Mouse (Mus musculus) small intestine, adult 2 months (tissue): ENCODE measurements around the gene Ak9. TPM values are rescaled to one million over a fixed set of nuclear protein-coding genes. Genes with fewer than 3 reads are reported as not detected.

Source experiments
- H3K27ac ChIP-seq: fragments of 200-500 bp; 2 replicates; pipeline ENCODE4 v1.5.1; 2012; ENCODE audit warnings: low read depth, low read length, control low read depth, inconsistent platforms; ENCODE audit not compliant: insufficient read depth
- H3K27me3 ChIP-seq: fragments of 200-500 bp; 2 replicates; pipeline ENCODE4 v1.6.1; 2012; ENCODE audit warnings: mild to moderate bottlenecking, moderate library complexity, low read length, inconsistent platforms; ENCODE audit not compliant: control insufficient read depth, insufficient read depth
- H3K36me3 ChIP-seq: fragments of 200-500 bp; 2 replicates; pipeline ENCODE4 v1.6.1; 2012; ENCODE audit warnings: mild to moderate bottlenecking, low read length, control low read depth, inconsistent platforms; ENCODE audit not compliant: control insufficient read depth, insufficient read depth
- H3K4me1 ChIP-seq: fragments of 200-500 bp; 2 replicates; pipeline ENCODE4 v1.6.1; 2012; ENCODE audit warnings: low read length, inconsistent platforms, mixed read lengths; ENCODE audit not compliant: control insufficient read depth, insufficient read depth, insufficient read length
- H3K4me3 ChIP-seq: fragments of 200-500 bp; 2 replicates; pipeline ENCODE4 v1.5.1; 2012; ENCODE audit warnings: low read depth, mild to moderate bottlenecking, control low read depth, inconsistent platforms, low read length, moderate library complexity
- CTCF ChIP-seq: fragments of 200-500 bp; IDR thresholded peaks from 2 replicates; pipeline ENCODE4 v1.5.1; 2012; ENCODE audit warnings: low read depth, mild to moderate bottlenecking, control low read depth, inconsistent platforms, low read length, moderate library complexity, mixed read lengths; ENCODE audit not compliant: insufficient replicate concordance, insufficient read length; ENCODE audit errors: extremely low read depth
- POLR2A ChIP-seq: fragments of 200-500 bp; IDR thresholded peaks from 2 replicates; pipeline ENCODE4 v1.6.1; 2012; ENCODE audit warnings: low read depth, mild to moderate bottlenecking, control low read depth, inconsistent platforms, low read length, moderate library complexity
- WGBS: fragments of 180-500 bp; shearing (Covaris S2); methylation state at CpG from one replicate; pipeline ENCODE4 v1.1.7; 2018; 5-methylcytosine and 5-hydroxymethylcytosine counted together
- polyA plus RNA-seq: library from polyadenylated mRNA; depleted of rRNA; stranded (reverse); fragments of >200 nt; gene quantifications from 2 replicates; pipeline ENCODE4 v1.2.3, GENCODE M21; 2012

Gene Ak9
- polyA plus RNA-seq, 1 experiment = not detected

DNA sequence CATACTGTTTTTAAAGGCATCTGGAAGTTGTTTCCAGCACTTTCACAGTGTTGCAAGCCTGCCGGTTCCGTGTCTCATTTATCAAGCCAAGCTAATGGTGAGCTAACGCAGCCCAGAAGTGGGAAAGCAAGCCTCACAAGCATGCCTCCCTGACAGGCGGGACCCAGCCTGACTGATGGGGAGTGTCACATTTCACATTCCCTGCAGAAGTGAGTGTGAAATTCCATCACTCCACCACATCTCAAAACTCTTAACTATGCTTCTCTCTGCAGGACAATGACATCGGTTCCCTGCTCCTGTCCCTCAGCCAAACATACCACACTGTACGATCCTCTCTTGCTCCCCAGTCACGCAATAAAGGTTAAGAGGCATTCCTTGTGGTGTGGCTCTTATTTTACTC, 10.8 kb upstream of the Ak9 start:
- Histone ChIP-seq H3K4me3 (no peak overlapping the region), H3K27ac (no peak overlapping the region), H3K36me3 (no peaks in the 10 kb centered on the region), H3K27me3 (no peaks in the 10 kb centered on the region), H3K4me1 (peaks cover 2% of the 10 kb centered on the region; the same call in 1 of the 2 replicates)
- TF ChIP-seq POLR2A (no peak), CTCF (no peak)
- 40% methylated on average over 7 of the region's 7 CpGs for WGBS

GRCm38 (mm10) chr10:41294734-41295133, 9.0 kb upstream of the Ak9 start:
- H3K27me3 ChIP-seq = no peaks in the 10 kb centered on the region
- TF ChIP-seq CTCF (no peak), POLR2A (no peak)
- no peak overlapping the region for H3K27ac ChIP-seq
- H3K36me3 ChIP-seq = no peaks in the 10 kb centered on the region
- no peaks in the 10 kb centered on the region for H3K4me1 ChIP-seq
- WGBS = 87% methylated on average over 11 of the region's 11 CpGs
- no peak overlapping the region for H3K4me3 ChIP-seq

- TF ChIP-seq CTCF = no peak
- no peak for TF ChIP-seq POLR2A
- WGBS = 38% methylated on average over 7 of the region's 7 CpGs
Observed at GRCm38 (mm10) chr10:41295145-41295544, 8.6 kb upstream of the Ak9 start.

DNA sequence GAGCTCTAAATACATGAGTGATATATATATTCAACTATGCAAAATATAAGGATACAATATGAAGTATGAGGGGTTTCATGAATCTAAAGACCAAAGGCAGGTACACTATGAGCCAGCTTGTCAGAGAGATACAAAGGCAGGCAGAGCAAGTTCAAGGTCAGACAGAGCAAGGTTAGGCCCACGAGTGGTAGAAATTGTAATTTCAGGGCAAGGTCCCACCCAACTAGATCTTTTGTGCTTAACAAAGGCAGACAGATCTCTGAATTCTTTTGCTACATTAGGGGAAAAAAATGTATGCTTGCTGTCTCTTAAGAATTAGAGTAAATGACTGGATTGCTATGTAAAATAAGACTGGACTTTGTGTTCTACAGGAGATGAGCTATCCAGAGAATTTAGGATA, 3.6 kb upstream of the Ak9 start:
- Histone ChIP-seq H3K4me1 (no peaks in the 10 kb centered on the region), H3K27me3 (no peaks in the 10 kb centered on the region), H3K4me3 (no peak overlapping the region), H3K36me3 (no peaks in the 10 kb centered on the region), H3K27ac (no peak overlapping the region)
- 40% methylated on average over 1 of the region's 1 CpGs for WGBS
- TF ChIP-seq CTCF (no peak), POLR2A (no peak)

More at GRCm38 (mm10) chr10:41295145-41295544, 8.6 kb upstream of the Ak9 start:
- Histone ChIP-seq H3K4me3 (no peak overlapping the region), H3K4me1 (no peaks in the 10 kb centered on the region), H3K27ac (no peak overlapping the region), H3K36me3 (no peaks in the 10 kb centered on the region), H3K27me3 (no peaks in the 10 kb centered on the region)

- WGBS = under 1% methylated on average over 38 of the region's 38 CpGs
- H3K27ac ChIP-seq = peak within 1 kb of the TSS; percentile 17; the same call in 1 of the 2 replicates
- no peaks in the 10 kb centered on the region for H3K27me3 ChIP-seq
- H3K4me1 ChIP-seq = no peaks in the 10 kb centered on the region
- H3K4me3 ChIP-seq = peak within 1 kb of the TSS; percentile 87
- TF ChIP-seq CTCF (peak; percentile 18; the same call in 1 of the 2 replicates), POLR2A (peak; percentile 67)
- no peaks in the 10 kb centered on the region for H3K36me3 ChIP-seq
Observed at GRCm38 (mm10) chr10:41302689-41303431, 920 bp upstream of the Ak9 start, which contains the start of gene Fig4. Gene Fig4, minus strand, starts transcription at chr10:41303260.

DNA sequence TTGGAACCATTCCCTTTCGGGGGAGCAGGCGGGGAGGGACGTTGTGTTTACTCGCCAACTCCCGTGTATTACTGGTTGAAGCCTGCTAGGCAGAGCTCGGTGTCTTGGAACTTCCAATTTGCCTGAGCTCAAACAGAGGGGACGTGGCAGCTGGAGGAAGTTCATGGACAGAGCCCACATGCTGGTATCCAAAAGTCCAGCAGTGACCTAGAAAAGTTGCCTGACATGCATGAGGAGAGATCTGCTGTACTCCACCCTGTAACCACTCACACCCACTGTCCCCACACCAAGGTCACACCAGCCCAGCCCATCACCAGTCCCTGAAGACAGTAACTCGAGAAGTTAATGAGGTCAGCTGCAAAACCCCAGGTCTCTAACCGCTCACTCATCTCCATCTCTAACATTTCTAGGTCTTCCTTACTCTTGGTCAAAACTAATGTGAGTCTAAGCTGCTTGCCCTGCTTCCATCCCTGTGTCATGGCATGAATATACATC, 1.2 kb downstream of the Ak9 start:
- WGBS = 59% methylated on average over 9 of the region's 9 CpGs
- Histone ChIP-seq H3K27me3 (no peaks in the 10 kb centered on the region), H3K27ac (no peak overlapping the region), H3K4me1 (no peaks in the 10 kb centered on the region), H3K4me3 (no peak overlapping the region), H3K36me3 (no peaks in the 10 kb centered on the region)
- TF ChIP-seq CTCF (no peak), POLR2A (no peak)

GRCm38 (mm10) chr10:41308205-41308604, 4.4 kb downstream of the Ak9 start:
- Histone ChIP-seq H3K36me3 (no peaks in the 10 kb centered on the region), H3K27ac (no peak overlapping the region), H3K27me3 (no peaks in the 10 kb centered on the region), H3K4me3 (no peak overlapping the region), H3K4me1 (no peaks in the 10 kb centered on the region)
- 87% methylated on average over 4 of the region's 4 CpGs for WGBS
- no peak for TF ChIP-seq POLR2A
- TF ChIP-seq CTCF = no peak
